Mouse (Mus musculus) brain, embryonic 14.5 days (tissue): ENCODE data around the gene Palm3.

ENCODE experiments used
- CTCF ChIP-seq: fragments of 200-500 bp; IDR thresholded peaks from 2 replicates; pipeline ENCODE4 v1.5.1; 2012; ENCODE audit warnings: inconsistent platforms, mild to moderate bottlenecking, moderate library complexity, borderline replicate concordance; ENCODE audit not compliant: insufficient read depth, insufficient read length; ENCODE audit errors: extremely low read depth
- POLR2A ChIP-seq: fragments of 200-500 bp; IDR thresholded peaks from 2 replicates; pipeline ENCODE4 v1.6.1; 2012; ENCODE audit warnings: mild to moderate bottlenecking, inconsistent platforms, borderline replicate concordance; ENCODE audit not compliant: poor library complexity, insufficient read depth, insufficient read length, severe bottlenecking; ENCODE audit errors: extremely low read depth

DNA sequence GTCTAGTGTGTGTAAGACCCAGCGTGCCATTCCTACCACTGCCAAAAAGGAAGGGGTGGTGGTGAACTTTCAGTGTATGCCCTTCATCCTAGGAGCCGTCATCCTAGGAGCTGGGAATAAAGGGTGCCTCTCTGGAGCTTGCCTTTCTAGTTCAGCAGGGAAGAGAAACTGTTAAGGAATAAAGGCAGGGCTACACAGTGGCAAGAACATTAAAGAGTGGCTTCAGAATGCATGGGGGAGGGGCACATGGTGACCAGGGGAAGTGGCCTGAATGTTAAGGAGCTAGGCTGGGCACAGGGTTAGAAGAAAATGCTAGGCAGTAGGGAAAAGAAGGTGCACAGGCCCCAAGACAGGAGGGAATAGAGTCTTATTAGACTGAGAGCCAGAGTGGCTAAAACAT, 48.5 kb downstream of the Palm3 start:
- TF ChIP-seq CTCF (no peak), POLR2A (no peak)
